Mouse (Mus musculus) ES-Bruce4 (cell line): ENCODE measurements around the gene Dlx3. TPM values are rescaled to one million over a fixed set of nuclear protein-coding genes. Genes with fewer than 3 reads are reported as not detected.
A peak's percentile ranks its signal among the peaks of the same experiment; 100 is the strongest.

Source experiments
- H3K27ac ChIP-seq: 2 replicates; pipeline ENCODE4 v1.5.1; 2012; ENCODE audit warnings: low read length, inconsistent platforms; ENCODE audit not compliant: insufficient read depth
- H3K27me3 ChIP-seq: 2 replicates; pipeline ENCODE4 v1.6.1; 2012; ENCODE audit warnings: mild to moderate bottlenecking, low read length, inconsistent platforms; ENCODE audit not compliant: control insufficient read depth, poor library complexity, insufficient read depth, severe bottlenecking
- H3K36me3 ChIP-seq: 2 replicates; pipeline ENCODE4 v1.6.1; 2012; ENCODE audit warnings: inconsistent platforms, mild to moderate bottlenecking, low read length, moderate library complexity; ENCODE audit not compliant: control insufficient read depth, poor library complexity, insufficient read depth, severe bottlenecking
- H3K4me1 ChIP-seq: one replicate; pipeline ENCODE4 v1.8.1; 2011; ENCODE audit warnings: low read length; ENCODE audit not compliant: control insufficient read depth, insufficient read depth
- H3K4me3 ChIP-seq: 2 replicates; pipeline ENCODE4 v1.5.1; 2011; ENCODE audit warnings: low read depth, mild to moderate bottlenecking, low read length
- H3K9ac ChIP-seq: 2 replicates; pipeline ENCODE4 v1.6.1; 2012; ENCODE audit warnings: low read depth, mild to moderate bottlenecking, inconsistent platforms; ENCODE audit not compliant: poor library complexity, severe bottlenecking
- H3K9me3 ChIP-seq: replicated peaks from 2 replicates; pipeline ENCODE4 v1.6.1; 2012; ENCODE audit warnings: mild to moderate bottlenecking, low read length, inconsistent platforms; ENCODE audit not compliant: control insufficient read depth, poor library complexity, insufficient read depth, severe bottlenecking
- CTCF ChIP-seq: IDR thresholded peaks from one replicate; pipeline ENCODE4 v1.8.1; 2011; ENCODE audit warnings: low read depth, low read length
- EP300 ChIP-seq: IDR thresholded peaks from 2 replicates; pipeline ENCODE4 v1.6.1; 2011; ENCODE audit warnings: low read depth, low read length; ENCODE audit not compliant: insufficient read depth
- POLR2A ChIP-seq: IDR thresholded peaks from one replicate; pipeline ENCODE4 v1.8.1; 2011; ENCODE audit warnings: low read length; ENCODE audit not compliant: insufficient read depth
- polyA plus RNA-seq: library from polyadenylated mRNA; stranded (reverse); fragments of >200 nt; gene quantifications from 2 replicates; pipeline ENCODE4 v1.2.4, GENCODE M21; 2011; ENCODE audit warnings: low read depth; ENCODE audit not compliant: missing spikeins, insufficient read depth, insufficient read length

Gene Dlx3
- polyA plus RNA-seq, 1 experiment = 11.3 TPM

DNA sequence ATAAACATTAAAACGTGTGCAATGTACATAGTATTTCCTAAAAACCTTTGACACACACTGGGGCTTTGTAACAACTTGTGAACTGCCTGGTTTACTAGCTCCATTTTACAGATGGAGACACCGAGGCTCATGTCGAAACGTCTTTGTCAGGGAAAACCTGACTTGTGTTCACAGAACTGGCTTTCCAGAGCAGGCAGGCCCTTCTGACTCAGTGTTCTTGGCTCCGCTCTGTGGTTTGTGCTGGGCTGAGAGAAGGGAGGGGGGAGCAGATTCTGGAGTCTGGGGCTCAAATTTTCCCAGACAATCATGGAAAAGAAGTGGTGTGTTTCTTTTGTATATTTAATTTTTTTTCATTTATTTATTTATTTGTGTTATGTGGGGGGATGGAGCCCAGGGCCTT is 33.8 kb downstream of the Dlx3 start:
- Histone ChIP-seq H3K9ac (no peak overlapping the region), H3K4me1 (no peaks in the 10 kb centered on the region), H3K27me3 (peaks cover 4% of the 10 kb centered on the region), H3K4me3 (no peak overlapping the region), H3K9me3 (no peaks in the 10 kb centered on the region), H3K27ac (no peak overlapping the region), H3K36me3 (no peaks in the 10 kb centered on the region)
- TF ChIP-seq EP300 (no peak), CTCF (no peak), POLR2A (no peak)

DNA sequence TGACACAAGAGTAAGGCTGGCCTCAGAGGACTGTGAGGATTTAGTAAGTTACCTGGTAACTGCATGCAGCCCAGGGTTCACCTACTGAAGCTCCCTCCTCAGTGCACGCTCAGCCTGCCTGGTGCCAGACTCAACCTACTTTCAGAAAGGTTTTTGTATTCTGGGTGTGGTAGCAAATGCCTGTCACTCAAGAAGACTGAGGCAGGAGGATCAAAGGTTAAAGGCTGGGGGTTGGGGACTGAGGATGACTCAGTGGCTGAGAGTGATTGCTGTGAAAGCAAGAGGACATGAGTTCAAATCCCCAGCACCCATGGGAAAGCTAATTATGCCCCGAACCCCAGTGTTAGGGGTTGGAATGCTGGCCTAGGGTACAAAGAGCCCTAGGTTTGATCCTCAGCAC is 35.6 kb downstream of the Dlx3 start:
- H3K27ac ChIP-seq = no peak overlapping the region
- no peaks in the 10 kb centered on the region for H3K36me3 ChIP-seq
- TF ChIP-seq POLR2A (no peak), EP300 (no peak), CTCF (no peak)
- peaks cover 4% of the 10 kb centered on the region; the same call in 1 of the 2 replicates for H3K27me3 ChIP-seq
- H3K9me3 ChIP-seq = no peaks in the 10 kb centered on the region
- no peak overlapping the region for H3K4me3 ChIP-seq
- H3K4me1 ChIP-seq = no peaks in the 10 kb centered on the region
- no peak overlapping the region for H3K9ac ChIP-seq

DNA sequence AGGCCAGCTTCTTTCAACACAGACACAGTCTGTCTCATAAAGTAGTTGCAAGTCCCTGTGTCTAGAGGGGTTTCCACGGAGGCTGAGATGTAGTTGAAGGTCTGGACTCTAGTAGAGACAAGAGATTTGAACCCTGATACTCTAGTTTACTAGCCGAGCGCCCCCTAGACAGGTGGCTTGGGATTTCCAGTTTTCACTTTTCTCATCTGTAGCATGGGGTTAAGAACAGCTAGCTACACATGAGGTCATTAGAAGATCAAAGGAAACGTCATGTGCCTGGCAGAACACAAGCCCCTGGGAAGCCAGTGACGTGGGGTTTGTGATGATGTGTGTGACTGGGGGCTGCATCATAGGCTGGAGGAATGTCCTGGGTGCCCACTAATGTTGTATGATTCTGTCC is 37.4 kb downstream of the Dlx3 start:
- no peak overlapping the region for H3K9ac ChIP-seq
- no peaks in the 10 kb centered on the region for H3K9me3 ChIP-seq
- TF ChIP-seq EP300 (no peak), POLR2A (no peak), CTCF (no peak)
- no peak overlapping the region for H3K27ac ChIP-seq
- no peaks in the 10 kb centered on the region for H3K36me3 ChIP-seq
- H3K4me3 ChIP-seq = no peak overlapping the region
- no peaks in the 10 kb centered on the region for H3K27me3 ChIP-seq
- H3K4me1 ChIP-seq = no peaks in the 10 kb centered on the region

DNA sequence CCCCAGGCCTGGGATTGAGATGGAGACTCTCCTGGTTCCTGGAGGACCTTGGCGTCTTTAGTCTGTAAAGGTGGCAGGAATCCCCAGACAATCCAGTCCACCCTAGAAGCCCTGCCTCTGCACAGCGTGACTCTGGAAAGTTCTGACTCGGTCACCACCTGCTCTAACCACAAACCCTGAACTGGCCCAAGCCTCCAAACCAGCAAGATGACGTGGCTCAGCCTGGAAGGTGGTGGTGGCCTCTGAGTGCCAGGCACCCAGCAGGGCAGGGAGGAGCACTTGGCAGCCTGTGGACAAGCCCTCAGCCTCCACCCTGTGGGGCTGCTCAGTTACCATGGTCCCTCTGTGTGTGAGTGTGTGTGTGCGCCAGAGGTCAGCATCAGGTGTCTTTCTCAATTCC is 38.0 kb downstream of the Dlx3 start:
- H3K4me1 ChIP-seq = no peaks in the 10 kb centered on the region
- TF ChIP-seq EP300 (no peak), POLR2A (no peak), CTCF (no peak)
- no peak overlapping the region for H3K27ac ChIP-seq
- no peaks in the 10 kb centered on the region for H3K27me3 ChIP-seq
- H3K9ac ChIP-seq = no peak overlapping the region
- no peaks in the 10 kb centered on the region for H3K36me3 ChIP-seq
- no peak overlapping the region for H3K4me3 ChIP-seq
- no peaks in the 10 kb centered on the region for H3K9me3 ChIP-seq

DNA sequence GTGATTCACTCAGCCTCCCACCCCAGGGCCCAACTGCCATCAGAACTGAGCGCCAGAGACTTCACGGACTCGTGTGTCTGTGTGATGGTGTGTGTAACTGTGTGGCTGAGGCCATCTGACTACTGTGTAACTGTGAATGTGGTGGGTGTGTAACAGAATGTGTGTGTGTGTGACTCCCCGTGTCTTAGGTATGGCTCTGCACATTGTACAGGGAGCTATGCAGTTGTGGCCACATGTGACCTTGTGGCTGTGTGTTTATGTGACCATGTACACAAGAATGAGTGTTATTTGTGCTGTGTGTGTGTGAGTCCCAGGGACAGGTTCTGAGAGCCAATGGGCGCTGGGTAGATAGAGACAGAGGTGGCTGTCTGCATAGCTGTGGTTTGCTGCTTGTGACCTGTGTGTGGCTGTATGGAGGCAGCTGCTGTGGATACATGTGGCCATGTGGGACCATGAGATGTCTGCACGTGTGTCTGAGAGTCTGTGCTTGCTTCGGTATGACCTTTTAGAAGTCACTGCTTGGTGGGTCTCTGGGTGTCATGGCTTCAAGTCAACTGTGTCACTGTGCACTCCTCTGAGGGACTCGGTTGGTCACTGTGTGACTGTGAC is 39.9 kb downstream of the Dlx3 start:
- Histone ChIP-seq H3K4me3 (no peak overlapping the region), H3K27me3 (no peaks in the 10 kb centered on the region), H3K9me3 (no peaks in the 10 kb centered on the region), H3K27ac (no peak overlapping the region), H3K9ac (no peak overlapping the region), H3K36me3 (no peaks in the 10 kb centered on the region), H3K4me1 (no peaks in the 10 kb centered on the region)
- TF ChIP-seq POLR2A (no peak), EP300 (no peak), CTCF (no peak)

DNA sequence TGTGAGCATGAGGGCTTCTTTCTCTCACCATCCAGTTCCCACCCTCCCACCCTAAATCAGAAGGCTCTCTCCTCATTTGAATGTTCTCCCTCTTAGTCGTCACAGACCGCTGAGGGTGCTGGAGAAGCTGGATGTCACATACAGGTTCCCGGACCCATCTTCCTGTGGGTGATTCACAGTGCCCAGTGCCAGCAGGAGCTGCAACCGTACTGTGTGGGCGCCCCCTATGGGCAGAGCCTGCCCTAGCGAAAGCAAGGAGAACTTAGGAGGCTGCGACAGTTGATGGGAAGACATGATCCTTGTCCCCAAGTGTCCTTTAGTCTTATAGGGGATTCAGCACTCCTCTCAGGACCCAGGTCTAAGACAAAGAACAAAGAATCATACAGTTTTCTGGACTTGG is 40.8 kb downstream of the Dlx3 start:
- TF ChIP-seq CTCF = peak; percentile 87
- TF ChIP-seq POLR2A = no peak
- TF ChIP-seq EP300 = no peak
- no peaks in the 10 kb centered on the region for H3K4me1 ChIP-seq
- H3K36me3 ChIP-seq = no peaks in the 10 kb centered on the region
- no peak overlapping the region for H3K27ac ChIP-seq
- H3K4me3 ChIP-seq = no peak overlapping the region
- no peaks in the 10 kb centered on the region for H3K27me3 ChIP-seq
- no peak overlapping the region for H3K9ac ChIP-seq
- H3K9me3 ChIP-seq = no peaks in the 10 kb centered on the region
